Mouse (Mus musculus): ENCODE data around the gene Bcl2l1.

- no peak for TF ChIP-seq ELF1 (IDR thresholded peaks at IDR 0.05; ENCODE audit: low read depth, low read length)
- no peak for TF ChIP-seq ETS1 (conservative IDR thresholded peaks at IDR 0.05; ENCODE audit: low read depth, low read length)
- TF ChIP-seq MAX (IDR thresholded peaks at IDR 0.05; ENCODE audit: low read length), result 0 out of 2 replicates have a peak, but pooled peaks have one; percentile 27
Observed at GRCm38 (mm10) chr2:152803081-152803480, 28.4 kb downstream of the Bcl2l1 start.

Measured in CH12.LX (cell line).